Mouse (Mus musculus) erythroblast, embryonic 14.5 days (primary cell): ENCODE data around the gene Rims1.

Experiments
- GATA1 ChIP-seq: IDR thresholded peaks from 2 replicates; pipeline ENCODE4 v1.6.1; 2012; ENCODE audit warnings: low read length, inconsistent platforms, mixed read lengths
- TAL1 ChIP-seq: IDR thresholded peaks from 3 replicates; pipeline ENCODE4 v1.6.1; 2012; ENCODE audit warnings: low read length, inconsistent platforms, mixed read lengths

- TF ChIP-seq TAL1 (no peak), GATA1 (no peak)
Measured at GRCm38 (mm10) chr1:22410173-22410572, 395.6 kb downstream of the Rims1 start.
